Mouse (Mus musculus) E14TG2a.4 (cell line): ENCODE measurements around the gene Cmss1.

Experiments
- CTCF ChIP-seq: conservative IDR thresholded peaks from 2 replicates; pipeline ENCODE4 v1.5.1; 2014; ENCODE audit warnings: low read length
- POU5F1 ChIP-seq: IDR thresholded peaks from 2 replicates; pipeline ENCODE4 v1.6.1; 2014; ENCODE audit warnings: low read length, borderline replicate concordance

DNA sequence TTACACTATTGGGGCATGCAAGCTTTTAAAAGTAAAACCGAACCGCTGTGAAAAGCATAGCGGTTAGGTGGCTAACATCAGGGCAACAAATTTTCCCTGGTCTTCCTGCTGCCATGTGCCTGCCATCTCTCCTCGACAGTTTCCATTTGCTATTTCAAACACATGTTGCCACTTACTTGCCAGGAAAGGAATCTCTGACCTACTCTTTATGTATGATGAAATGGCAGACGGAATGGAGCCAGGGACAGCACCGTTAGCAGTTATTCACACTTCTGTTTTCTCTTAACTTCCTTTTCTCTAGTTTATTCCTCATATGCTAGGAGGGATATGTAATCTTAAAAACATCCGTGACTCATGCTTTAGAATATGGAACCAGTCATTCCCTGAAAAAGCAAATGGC, 70.2 kb downstream of the Cmss1 start:
- no peak for TF ChIP-seq CTCF
- TF ChIP-seq POU5F1: no peak
